Mouse (Mus musculus): ENCODE data around the gene Olfr876.

GRCm38 (mm10) chr9:37786411-37786810, 16.4 kb upstream of the Olfr876 start:
- TF ChIP-seq EP300 (optimal IDR thresholded peaks at IDR 0.05): no peak
- TF ChIP-seq CTCF (IDR thresholded peaks at IDR 0.05; ENCODE audit: low read depth): no peak
